Mouse (Mus musculus) kidney, postnatal 0 days (tissue): ENCODE measurements around the gene Olfr12. TPM values are rescaled to one million over a fixed set of nuclear protein-coding genes. Genes with fewer than 3 reads are reported as not detected.

Source experiments
- ATAC-seq: fragments of 200-750 bp; cut with Nextera tagmentation; replicated peaks from 2 replicates; pipeline ENCODE4 v1.8.0; 2017; ENCODE audit warnings: low read depth, moderate number of reproducible peaks, moderate TSS enrichment, moderate library complexity; ENCODE audit not compliant: low FRiP score
- DNase-seq: peaks from one replicate; pipeline ENCODE4 v3.0.0-alpha.2; 2016; ENCODE audit warnings: low spot score
- H3K27ac ChIP-seq: fragments of 300-500 bp; sonication (generic); 2 replicates; pipeline ENCODE4 v1.5.1; 2014; ENCODE audit warnings: mild to moderate bottlenecking
- H3K27me3 ChIP-seq: fragments of 300-500 bp; sonication (generic); 2 replicates; pipeline ENCODE4 v1.6.1; 2014; ENCODE audit warnings: low read length, mixed read lengths; ENCODE audit not compliant: insufficient read depth
- H3K36me3 ChIP-seq: fragments of 300-500 bp; sonication (generic); 2 replicates; pipeline ENCODE4 v1.6.1; 2014; ENCODE audit warnings: low read length, mixed read lengths; ENCODE audit not compliant: insufficient read depth
- H3K4me1 ChIP-seq: fragments of 300-500 bp; sonication (generic); replicated peaks from 2 replicates; pipeline ENCODE4 v1.6.1; 2014; ENCODE audit warnings: antibody characterized with exemption, low read length, mixed read lengths; ENCODE audit not compliant: insufficient read depth
- H3K4me2 ChIP-seq: fragments of 300-500 bp; sonication (generic); 2 replicates; pipeline ENCODE4 v1.6.1; 2014; ENCODE audit warnings: mild to moderate bottlenecking, low read length, moderate library complexity, mixed read lengths
- H3K4me3 ChIP-seq: fragments of 300-500 bp; sonication (generic); replicated peaks from 2 replicates; pipeline ENCODE4 v1.5.1; 2014; ENCODE audit warnings: low read depth, low read length
- H3K9ac ChIP-seq: fragments of 300-500 bp; sonication (generic); 2 replicates; pipeline ENCODE4 v1.6.1; 2014; ENCODE audit warnings: low read depth, low read length
- H3K9me3 ChIP-seq: fragments of 300-500 bp; sonication (generic); replicated peaks from 2 replicates; pipeline ENCODE4 v1.6.1; 2016; ENCODE audit warnings: low read length, inconsistent platforms, mixed read lengths
- CTCF ChIP-seq: IDR thresholded peaks from 2 replicates; pipeline ENCODE4 v1.5.1; 2016; ENCODE audit warnings: antibody characterized with exemption, low read depth, mild to moderate bottlenecking, moderate library complexity
- WGBS: fragments of 180-500 bp; shearing (Covaris S2); extraction: QIAGEN DNeasy Blood & Tissue Kit; methylation state at CpG from one replicate; pipeline ENCODE4 v1.1.7; 2014; 5-methylcytosine and 5-hydroxymethylcytosine counted together
- polyA plus RNA-seq: library from polyadenylated mRNA; unstranded; fragments of >200 nt; fragmentation: Nextera tagmentation; extraction: Ambion mirVana; gene quantifications from 2 replicates; pipeline ENCODE4 v1.2.1, GENCODE M21; 2015

The Olfr12 gene
- polyA plus RNA-seq, 1 experiment from 2014 or later = not detected

DNA sequence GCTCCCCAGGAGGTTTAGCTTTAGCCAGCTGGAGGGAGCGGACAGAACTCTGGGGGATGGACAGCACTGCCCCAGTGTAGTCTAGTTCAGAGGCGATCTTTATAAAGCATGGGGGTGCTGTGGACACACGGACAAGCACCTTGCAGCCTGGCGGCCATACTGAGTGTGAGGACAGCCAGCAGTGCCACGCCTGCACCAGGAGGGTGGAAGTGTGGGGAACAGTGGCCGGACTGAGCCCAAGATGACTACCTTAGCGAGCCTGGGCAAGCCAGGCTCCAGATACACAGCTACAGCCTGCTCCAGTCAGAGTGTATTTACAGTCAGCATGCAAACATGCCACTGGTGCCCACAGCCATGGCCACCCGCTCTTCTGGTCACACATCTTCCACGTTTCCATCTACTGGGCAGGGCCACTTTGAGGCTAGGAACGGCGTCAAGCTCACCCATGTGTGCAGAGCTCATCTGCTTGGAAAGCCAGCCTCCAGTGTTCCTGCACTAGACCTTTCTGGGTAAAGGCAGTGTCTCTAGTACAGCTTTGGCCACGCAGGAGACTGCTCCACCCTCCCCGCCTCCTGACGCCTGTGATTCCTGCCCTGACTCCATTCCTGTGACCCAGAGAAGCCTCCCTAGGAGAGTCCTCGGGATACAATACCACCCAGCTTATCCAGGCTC lies 20.0 kb downstream of the Olfr12 start:
- ATAC-seq (no peak), DNase-seq (no peak)
- TF ChIP-seq CTCF = no peak

GRCm38 (mm10) chr1:92638181-92638580 lies 20.6 kb downstream of the Olfr12 start:
- H3K4me1 ChIP-seq = peaks cover 9% of the 10 kb centered on the region; the same call in 1 of the 2 replicates
- WGBS = 96% methylated on average over 3 of the region's 3 CpGs
- H3K27ac ChIP-seq = no peak overlapping the region
- H3K4me3 ChIP-seq = no peak overlapping the region
- H3K36me3 ChIP-seq = peaks cover 11% of the 10 kb centered on the region
- no peak overlapping the region for H3K4me2 ChIP-seq
- H3K27me3 ChIP-seq = no peaks in the 10 kb centered on the region
- no peaks in the 10 kb centered on the region for H3K9me3 ChIP-seq
- ATAC-seq (no peak), DNase-seq (no peak)
- H3K9ac ChIP-seq = no peak overlapping the region
- no peak for TF ChIP-seq CTCF

More for the DNA sequence above, 20.0 kb downstream of the Olfr12 start:
- Histone ChIP-seq H3K9ac (no peak overlapping the region), H3K27me3 (no peaks in the 10 kb centered on the region), H3K27ac (no peak overlapping the region), H3K4me3 (no peak overlapping the region), H3K4me2 (no peak overlapping the region), H3K4me1 (peaks cover 9% of the 10 kb centered on the region; the same call in 1 of the 2 replicates), H3K36me3 (peaks cover 11% of the 10 kb centered on the region), H3K9me3 (no peaks in the 10 kb centered on the region)
- WGBS = 92% methylated on average over 15 of the region's 15 CpGs

- TF ChIP-seq CTCF = no peak
- H3K9me3 ChIP-seq = no peaks in the 10 kb centered on the region
- DNase-seq = no peak
- no peak overlapping the region for H3K9ac ChIP-seq
- no peaks in the 10 kb centered on the region for H3K27me3 ChIP-seq
- H3K4me3 ChIP-seq = no peak overlapping the region
- ATAC-seq = no peak
- H3K27ac ChIP-seq = no peak overlapping the region
- peaks cover 11% of the 10 kb centered on the region for H3K36me3 ChIP-seq
- H3K4me1 ChIP-seq = peaks cover 9% of the 10 kb centered on the region; the same call in 1 of the 2 replicates
- WGBS = 96% methylated on average over 4 of the region's 4 CpGs
- no peak overlapping the region for H3K4me2 ChIP-seq
Observed at GRCm38 (mm10) chr1:92638736-92639135, 21.1 kb downstream of the Olfr12 start.

DNA sequence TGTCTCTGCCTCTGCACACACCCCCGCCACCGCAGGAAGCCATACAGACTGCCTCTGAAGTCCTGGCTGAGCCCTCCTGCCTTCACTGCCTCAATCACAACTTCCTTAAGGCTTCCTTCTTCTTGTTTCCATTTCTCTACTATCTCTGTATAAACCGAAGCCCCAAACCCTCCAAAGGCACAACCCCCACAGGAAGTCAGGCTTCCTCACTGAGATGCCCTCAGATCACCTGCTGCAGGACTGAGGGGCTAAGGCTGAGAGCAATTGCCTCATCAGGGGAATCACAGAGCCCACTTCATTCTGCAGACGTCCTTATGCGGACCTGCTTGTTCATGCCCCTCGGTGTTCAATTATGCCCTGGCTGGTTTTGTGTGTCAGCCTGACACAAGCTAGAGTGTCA lies 22.8 kb downstream of the Olfr12 start:
- no peak overlapping the region for H3K27ac ChIP-seq
- peak overlapping the region; percentile 92 for H3K4me2 ChIP-seq
- 0 out of 2 replicates have a peak overlapping the region, but pooled peaks have one; percentile 80 for H3K4me3 ChIP-seq
- TF ChIP-seq CTCF = no peak
- peaks cover 9% of the 10 kb centered on the region; the same call in 1 of the 2 replicates for H3K4me1 ChIP-seq
- H3K9ac ChIP-seq = peak overlapping the region; percentile 87
- no peaks in the 10 kb centered on the region for H3K9me3 ChIP-seq
- ATAC-seq (no peak), DNase-seq (no peak)
- no peaks in the 10 kb centered on the region for H3K27me3 ChIP-seq
- WGBS = 82% methylated on average over 6 of the region's 6 CpGs
- H3K36me3 ChIP-seq = peaks cover 11% of the 10 kb centered on the region

- WGBS = 1% methylated on average over 50 of the region's 50 CpGs
- TF ChIP-seq CTCF = no peak
- Histone ChIP-seq H3K4me1 (peaks cover 9% of the 10 kb centered on the region; the same call in 1 of the 2 replicates), H3K27me3 (no peaks in the 10 kb centered on the region), H3K27ac (peak within 1 kb of the TSS; percentile 68), H3K9me3 (no peaks in the 10 kb centered on the region), H3K4me2 (peak within 1 kb of the TSS; percentile 92), H3K9ac (peak within 1 kb of the TSS; percentile 87), H3K36me3 (peaks cover 7% of the 10 kb centered on the region), H3K4me3 (peak within 1 kb of the TSS; percentile 80)
- peak; percentile 95 for DNase-seq
- peak; percentile 94 for ATAC-seq
Observed at GRCm38 (mm10) chr1:92641514-92642272, 24.1 kb downstream of the Olfr12 start, which contains the start of gene Cops9. Gene Cops9, minus strand, starts transcription at chr1:92641985.

DNA sequence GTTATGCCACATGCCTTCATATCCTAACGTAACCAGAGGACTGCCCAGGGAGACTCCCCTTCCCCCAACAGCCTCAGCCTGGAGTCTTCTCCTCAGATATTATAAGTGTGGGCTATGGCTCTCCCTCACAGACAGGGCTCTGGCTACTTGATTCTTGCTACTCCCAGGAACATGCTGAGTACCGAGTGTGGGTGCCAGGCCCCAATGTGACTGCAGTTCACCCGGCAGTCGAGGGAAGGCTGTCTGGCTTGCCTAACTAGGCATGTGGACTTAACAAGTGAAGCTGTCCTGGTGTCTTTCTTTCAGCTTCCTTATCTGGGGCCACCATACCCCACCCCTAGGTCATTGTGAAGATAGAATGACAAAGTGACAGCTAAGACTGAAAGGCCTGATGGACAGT lies 26.1 kb downstream of the Olfr12 start:
- no peak overlapping the region for H3K9ac ChIP-seq
- no peaks in the 10 kb centered on the region for H3K36me3 ChIP-seq
- DNase-seq = no peak
- no peak overlapping the region for H3K4me2 ChIP-seq
- no peak overlapping the region for H3K27ac ChIP-seq
- no peak overlapping the region for H3K4me3 ChIP-seq
- no peaks in the 10 kb centered on the region for H3K9me3 ChIP-seq
- H3K4me1 ChIP-seq = peaks cover 9% of the 10 kb centered on the region; the same call in 1 of the 2 replicates
- H3K27me3 ChIP-seq = no peaks in the 10 kb centered on the region
- ATAC-seq = no peak
- WGBS = 75% methylated on average over 4 of the region's 4 CpGs
- no peak for TF ChIP-seq CTCF
